Mouse (Mus musculus) ES-E14 (cell line): ENCODE results near the gene Wdr62.

Source experiments
- HCFC1 ChIP-seq: IDR thresholded peaks from 2 replicates; pipeline ENCODE4 v1.6.1; 2012; ENCODE audit warnings: low read length, inconsistent platforms, borderline replicate concordance; ENCODE audit not compliant: insufficient read depth
- ZNF384 ChIP-seq: IDR thresholded peaks from 2 replicates; pipeline ENCODE4 v1.6.1; 2012; ENCODE audit warnings: low read depth, low read length, inconsistent platforms

DNA sequence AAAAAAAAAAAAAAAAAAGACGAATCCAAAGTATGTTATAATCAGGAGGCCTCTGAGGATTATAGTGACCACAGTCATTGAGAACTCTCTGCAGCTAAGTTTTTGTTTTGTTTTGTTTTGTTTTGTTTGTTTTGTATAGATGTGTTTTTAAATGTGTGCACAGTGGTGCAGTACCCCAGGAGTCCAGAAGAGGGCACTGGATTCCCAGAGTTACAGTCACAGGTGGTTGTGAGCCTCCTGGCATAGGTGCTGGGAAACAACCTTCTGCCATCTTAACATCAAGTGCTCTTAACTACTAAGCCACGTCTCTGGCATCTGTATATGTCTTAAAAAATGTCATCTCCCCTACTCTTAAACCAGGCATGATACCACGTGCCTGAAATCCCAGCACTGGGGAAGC, 20.7 kb upstream of the Wdr62 start:
- TF ChIP-seq ZNF384 (no peak), HCFC1 (no peak)
